Mouse (Mus musculus) gastrocnemius, adult 8-10 months (tissue): ENCODE data around the gene Lrrc26. TPM values are rescaled to one million over a fixed set of nuclear protein-coding genes. Genes with fewer than 3 reads are reported as not detected.
"Not testable (repeated sequence)": the region's sequence is repeated elsewhere in the genome, so short reads cannot be mapped to it uniquely, and the experiment has no call there.

Experiments used
- DNase-seq, 2 experiments: peaks; one replicate each; pipeline ENCODE4 v3.0.0; 2022; ENCODE audit warnings: low spot score in 2 of 2
- total RNA-seq, 4 experiments: library from RNA; stranded (reverse); gene quantifications; 2 replicates each; pipeline ENCODE4 v1.2.4; 2022

Gene Lrrc26
- not detected for total RNA-seq

DNA sequence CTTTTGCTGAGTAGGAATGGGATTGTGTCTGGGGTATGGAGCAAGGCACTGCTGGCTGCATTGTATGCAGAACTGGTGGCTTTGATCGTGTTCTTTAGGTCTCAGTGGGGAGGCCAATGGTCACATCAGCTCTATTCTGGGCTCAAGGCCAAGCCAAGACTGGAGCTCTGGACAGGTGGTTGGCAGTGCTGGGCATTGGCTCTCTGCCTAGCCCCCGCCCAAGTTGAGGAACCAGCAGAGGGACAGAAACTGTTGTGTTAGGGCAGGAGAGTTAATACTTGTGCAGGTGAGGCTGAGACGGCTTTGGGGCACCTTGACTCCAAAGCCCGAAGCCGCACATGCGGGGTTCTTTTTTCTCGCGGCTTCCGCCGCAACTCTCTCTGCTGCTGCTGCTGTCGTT lies at the start of gene Lrrc26:
Gene Lrrc26 (plus strand): TSS at position 265 of the 400 bp plus-strand sequence.
- no peak for DNase-seq

- no peak for DNase-seq
Observed at GRCm38 (mm10) chr2:25240310-25240709, 49.4 kb upstream of the Lrrc26 start.

GRCm38 (mm10) chr2:25240723-25241437 lies 48.8 kb upstream of the Lrrc26 start:
- DNase-seq: peak; percentile 38 to 56

- no peak for DNase-seq
Observed at GRCm38 (mm10) chr2:25241438-25241775, 48.3 kb upstream of the Lrrc26 start.

- no peak for DNase-seq
Observed at GRCm38 (mm10) chr2:25242101-25242506, 47.6 kb upstream of the Lrrc26 start, which contains the start of the genes Rnf208 and Cysrt1. TSS of gene Rnf208 (plus strand) at chr2:25242255. TSS of gene Cysrt1 (minus strand) at chr2:25242452.

DNA sequence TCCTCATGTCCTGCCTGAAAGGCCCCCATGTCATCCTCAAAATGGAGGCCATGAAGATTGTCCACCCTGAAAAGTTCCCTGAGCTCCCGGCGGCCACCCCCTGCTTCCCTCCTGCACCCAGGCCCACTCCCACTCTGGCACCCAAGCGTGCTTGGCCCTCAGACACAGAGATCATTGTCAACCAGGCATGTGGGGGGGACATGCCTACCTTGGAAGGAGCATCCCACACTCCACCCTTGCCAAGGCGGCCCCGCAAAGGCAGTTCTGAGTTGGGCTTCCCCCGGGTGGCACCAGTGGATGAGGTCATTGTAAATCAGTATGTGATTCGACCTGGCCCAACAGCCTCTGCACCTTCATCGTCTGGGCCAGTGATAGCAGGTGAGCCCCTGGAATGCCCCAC lies 46.4 kb upstream of the Lrrc26 start:
- no peak for DNase-seq

- DNase-seq: no peak
Observed at GRCm38 (mm10) chr2:25244144-25244543, 45.6 kb upstream of the Lrrc26 start.

- DNase-seq: no peak
Observed at GRCm38 (mm10) chr2:25246183-25247072, 43.3 kb upstream of the Lrrc26 start, which contains the start of gene AL732309.1. TSS of gene AL732309.1 (minus strand) at chr2:25246863.

DNA sequence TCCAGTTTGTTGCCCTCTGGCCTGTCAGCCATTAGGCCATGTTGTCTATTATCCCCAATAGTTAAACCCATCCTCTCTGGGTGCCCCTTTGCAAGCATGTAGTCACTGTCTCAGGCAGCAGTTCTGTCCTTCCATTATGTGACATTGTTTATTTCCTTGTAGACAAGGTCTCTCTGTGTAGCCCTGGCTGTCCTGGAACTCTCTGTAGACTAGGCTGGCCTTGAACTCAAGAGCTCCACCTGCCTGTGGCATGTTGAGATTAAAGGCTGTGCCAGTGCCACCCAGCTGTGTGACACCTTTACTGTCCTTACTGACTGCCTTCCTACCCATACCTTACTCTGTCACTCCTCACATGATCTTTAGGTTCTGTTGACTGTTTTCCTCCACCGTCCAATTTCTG lies 37.4 kb upstream of the Lrrc26 start:
- DNase-seq: no peak

GRCm38 (mm10) chr2:25255284-25255779 lies 34.4 kb upstream of the Lrrc26 start, which contains the start of gene Tmem203:
TSS of gene Tmem203 (plus strand) at chr2:25255439.
- DNase-seq: peak; percentile 64 to 76

GRCm38 (mm10) chr2:25256443-25257109 lies 33.1 kb upstream of the Lrrc26 start:
- DNase-seq: not testable (repeated sequence)

DNA sequence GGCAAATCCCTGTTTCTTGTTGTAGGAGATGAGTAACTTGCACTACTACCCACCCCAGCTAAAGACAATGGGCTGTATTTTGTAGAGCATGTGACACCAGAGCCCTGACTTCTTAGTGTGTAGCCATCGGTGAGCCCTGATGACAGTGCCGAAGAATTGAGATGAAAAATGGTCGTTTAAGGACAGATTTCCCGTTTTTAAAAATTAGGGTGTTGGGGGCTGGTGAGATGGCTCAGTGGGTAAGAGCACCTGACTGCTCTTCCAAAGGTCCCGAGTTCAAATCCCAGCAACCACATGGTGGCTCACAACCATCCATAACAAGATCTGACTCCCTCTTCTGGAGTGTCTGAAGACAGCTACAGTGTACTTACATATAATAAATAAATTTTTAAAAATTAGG lies 32.5 kb upstream of the Lrrc26 start:
- not testable (repeated sequence) for DNase-seq

DNA sequence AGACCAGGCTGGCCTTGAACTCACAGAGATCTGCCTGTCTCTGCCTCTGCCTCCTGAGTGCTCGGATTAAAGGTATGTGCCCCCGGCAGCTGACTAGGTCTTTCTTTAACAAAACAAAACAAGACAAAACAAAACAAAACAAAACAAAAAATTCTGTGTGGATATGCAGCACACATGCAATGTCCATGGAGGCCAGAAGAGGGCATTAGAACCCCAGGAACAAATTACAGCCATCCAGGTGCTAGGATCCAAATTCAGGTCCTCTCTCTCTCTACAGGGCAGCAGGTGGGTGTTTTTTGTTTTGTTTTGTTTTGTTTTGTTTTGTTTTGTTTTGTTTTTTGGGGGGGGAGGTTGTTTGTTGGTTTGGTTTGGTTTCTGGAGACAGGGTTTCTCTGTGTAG lies 30.8 kb upstream of the Lrrc26 start:
- DNase-seq: no peak

DNA sequence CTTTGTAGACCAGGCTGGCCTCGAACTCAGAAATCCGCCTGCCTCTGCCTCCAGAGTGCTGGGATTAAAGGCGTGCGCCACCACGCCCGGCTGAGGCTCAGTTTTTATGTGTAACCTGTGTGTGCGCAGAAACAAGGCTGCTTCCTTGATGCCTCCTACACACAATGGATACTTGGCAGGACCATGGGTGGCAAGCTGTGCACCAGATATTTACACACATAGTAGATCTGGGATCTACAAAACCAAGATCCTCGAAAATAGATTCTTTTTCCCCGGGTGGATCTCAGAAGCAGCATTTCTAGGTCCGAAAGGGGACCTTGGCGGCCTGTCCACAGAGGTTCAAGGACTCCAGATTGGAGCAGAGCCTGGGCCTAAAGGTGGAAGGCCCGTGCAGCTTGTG lies 27.8 kb upstream of the Lrrc26 start:
- DNase-seq: no peak

GRCm38 (mm10) chr2:25262291-25262767 lies 27.4 kb upstream of the Lrrc26 start, which contains the start of gene Tprn:
TSS of gene Tprn (plus strand) at chr2:25262618.
- peak; percentile 89 to 92 for DNase-seq

DNA sequence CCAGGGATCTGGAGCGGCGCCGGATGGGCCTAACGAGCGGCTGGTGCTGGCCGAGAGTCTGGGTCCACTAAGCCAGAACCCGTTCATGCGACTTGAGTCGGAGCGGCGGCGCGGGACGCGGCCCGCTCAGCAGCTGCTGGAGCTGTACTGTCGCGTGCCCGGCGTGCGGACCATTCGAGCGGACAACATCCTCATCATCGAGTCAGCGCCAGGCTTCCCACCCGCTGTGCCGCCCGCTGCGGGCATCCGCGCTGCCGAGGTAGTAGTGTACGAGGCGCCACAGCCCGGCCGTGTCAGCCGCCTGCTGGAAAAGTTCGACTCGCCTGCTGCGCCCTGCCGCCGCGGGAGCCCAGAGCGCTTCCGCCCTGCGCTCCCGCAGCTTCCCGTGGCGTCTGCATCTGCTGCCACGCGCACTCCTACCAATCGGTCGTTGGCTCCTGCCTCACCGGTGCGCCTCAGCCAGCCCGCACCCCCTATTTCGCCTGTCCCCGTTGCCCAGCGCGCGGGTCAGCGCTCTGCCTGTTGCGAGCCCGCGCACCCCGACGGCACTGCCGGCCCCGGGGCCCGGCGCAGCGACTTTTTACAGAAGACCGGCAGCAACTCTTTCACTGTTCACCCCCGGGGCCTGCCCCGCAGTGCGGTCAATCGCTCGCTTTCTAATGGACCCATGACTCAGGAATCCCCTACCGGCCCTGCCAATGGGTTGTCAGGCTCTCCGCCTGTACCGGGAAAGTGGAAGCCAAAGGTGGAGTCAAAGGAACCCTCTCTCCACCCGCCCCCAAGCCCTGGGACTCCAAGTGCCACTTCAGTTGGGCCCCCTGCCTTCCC lies 26.7 kb upstream of the Lrrc26 start:
- DNase-seq: no peak

- no peak for DNase-seq
Observed at GRCm38 (mm10) chr2:25263623-25264285, 26.0 kb upstream of the Lrrc26 start.

GRCm38 (mm10) chr2:25264286-25264660 lies 25.4 kb upstream of the Lrrc26 start:
- no peak for DNase-seq

DNA sequence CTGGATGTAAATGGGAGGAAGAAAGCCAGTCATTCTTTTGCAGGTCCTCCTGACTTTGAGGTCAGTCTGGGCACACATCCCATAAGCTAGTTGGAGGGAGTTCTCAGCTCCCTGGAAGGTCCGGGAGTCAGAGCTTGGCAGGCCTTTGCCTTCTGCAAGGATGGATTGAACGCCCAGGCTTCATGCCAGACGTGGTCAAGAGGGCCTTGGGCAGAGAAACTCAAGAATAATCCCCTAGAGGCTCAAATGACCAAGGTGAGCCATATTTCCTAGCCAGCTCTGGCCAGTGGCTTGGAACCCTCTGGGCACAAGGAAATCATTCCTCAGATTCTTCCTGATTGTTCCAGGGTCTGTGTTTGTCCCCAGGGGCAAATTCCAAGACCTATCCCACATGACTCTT lies 24.9 kb upstream of the Lrrc26 start:
- DNase-seq: no peak
